ENCODE assay signal across 20 mouse cellular contexts in the genomic region with DNA sequence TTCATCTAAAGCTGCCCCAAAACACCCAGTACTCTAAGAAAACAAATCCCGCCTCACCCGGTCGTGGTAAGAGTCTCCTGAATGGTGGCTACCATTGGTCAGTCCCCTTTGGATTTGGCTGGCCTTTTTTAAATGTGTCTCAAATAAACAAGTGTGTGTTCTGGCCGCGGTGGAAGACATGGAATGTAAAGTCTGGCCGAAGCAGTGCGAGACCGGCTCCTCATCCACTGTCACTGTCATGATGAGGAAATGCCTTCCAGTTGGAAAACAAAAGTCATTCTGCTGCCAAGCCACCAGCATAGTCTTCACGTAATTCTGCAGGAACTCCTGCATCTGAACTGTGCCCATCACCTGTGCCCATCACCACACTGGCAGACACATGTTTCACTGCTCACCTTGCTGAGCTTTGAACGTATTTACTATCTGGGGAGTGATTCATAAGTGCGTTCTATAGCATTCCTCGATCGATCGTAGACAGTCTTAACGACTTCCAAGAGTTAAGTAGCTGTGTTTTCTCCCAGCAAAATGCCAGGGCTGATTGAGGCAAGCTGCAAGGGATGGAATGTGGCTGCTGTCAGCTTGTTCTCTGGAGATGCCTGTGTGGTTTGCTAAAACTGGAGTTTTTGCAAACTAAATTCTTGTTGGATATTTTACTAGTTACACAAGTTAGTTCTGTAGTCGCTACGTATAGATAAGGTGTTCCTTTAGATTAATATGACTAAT. TPM values are rescaled to one million over a fixed set of nuclear protein-coding genes. Genes with fewer than 3 reads are reported as not detected.
DNase-seq lines count a peak whose midpoint lies in the region; ATAC-seq and TF ChIP-seq lines count a peak whose summit lies in the region.
"Had no signal": no experiment of that assay in that cellular context is flagged by ENCODE, and none has a peak within 500 bp of the region (broad histone marks: within the 10 kb centered on the region; RNA-seq: fewer than 3 reads in every experiment).

No protein-coding gene starts in this region.

- no peak overlapping the region for H3K4me2 ChIP-seq in kidney, postnatal 0 days (ENCODE audit: low read length)
- H3K4me2 ChIP-seq in kidney, embryonic 16.5 days (replicated peaks; ENCODE audit: low read depth, low read length): no peak overlapping the region
- H3K4me2 ChIP-seq in embryonic facial prominence, embryonic 15.5 days (replicated peaks): 0 out of 2 replicates have a peak overlapping the region, but pooled peaks have one; percentile 22
- H3K4me2 ChIP-seq in lung, embryonic 14.5 days: no peak overlapping the region
- no peak overlapping the region for H3K4me2 ChIP-seq in hindbrain, embryonic 12.5 days (replicated peaks)
- H3K4me2 ChIP-seq: hindbrain, embryonic 15.5 days; midbrain, embryonic 13.5 days; neural tube, embryonic 15.5 days had no signal

- peak; percentile 47 for DNase-seq in kidney, postnatal 0 days (ENCODE audit: low spot score)
- peak; percentile 68 for DNase-seq in lung, embryonic 14.5 days
- peak; percentile 55 to 77 for DNase-seq in lung, postnatal 4 days
- DNase-seq: adrenal gland, postnatal 25 days; cerebellum, adult 18-20 months; gastrocnemius, postnatal 14 days; heart, postnatal 14 days; kidney, adult 9 months; thymus, postnatal 36 days had no signal

- no peaks in the 10 kb centered on the region for H3K4me1 ChIP-seq in kidney, postnatal 0 days (replicated peaks; ENCODE audit: insufficient read depth, low read length)
- H3K4me1 ChIP-seq in kidney, embryonic 16.5 days (ENCODE audit: insufficient read depth, low read length): no peaks in the 10 kb centered on the region
- peaks cover 14% of the 10 kb centered on the region; the same call in 1 of the 2 replicates for H3K4me1 ChIP-seq in embryonic facial prominence, embryonic 15.5 days
- peaks cover 2% of the 10 kb centered on the region; the same call in 1 of the 2 replicates for H3K4me1 ChIP-seq in lung, embryonic 14.5 days (ENCODE audit: insufficient read depth)
- H3K4me1 ChIP-seq in hindbrain, embryonic 12.5 days: peaks cover 3% of the 10 kb centered on the region; the same call in 1 of the 2 replicates
- H3K4me1 ChIP-seq: hindbrain, embryonic 15.5 days; midbrain, embryonic 13.5 days; neural tube, embryonic 15.5 days had no signal

- no peak overlapping the region for H3K4me3 ChIP-seq in kidney, postnatal 0 days (replicated peaks; ENCODE audit: low read depth, low read length)
- H3K4me3 ChIP-seq in kidney, embryonic 16.5 days (ENCODE audit: low read length): no peak overlapping the region
- no peak overlapping the region for H3K4me3 ChIP-seq in embryonic facial prominence, embryonic 15.5 days (replicated peaks)
- no peak overlapping the region for H3K4me3 ChIP-seq in lung, embryonic 14.5 days (ENCODE audit: low read depth, low read length)
- no peak overlapping the region for H3K4me3 ChIP-seq in hindbrain, embryonic 12.5 days
- H3K4me3 ChIP-seq: hindbrain, embryonic 15.5 days; layer of hippocampus, adult 2 months; midbrain, embryonic 13.5 days; myocyte; neural tube, embryonic 15.5 days had no signal

- H3K36me3 ChIP-seq in kidney, postnatal 0 days (ENCODE audit: insufficient read depth, low read length): peaks cover 9% of the 10 kb centered on the region; the same call in 1 of the 2 replicates
- peaks cover 12% of the 10 kb centered on the region; the same call in 1 of the 2 replicates for H3K36me3 ChIP-seq in kidney, embryonic 16.5 days (ENCODE audit: insufficient read depth, low read length)
- peaks cover 6% of the 10 kb centered on the region; the same call in 1 of the 2 replicates for H3K36me3 ChIP-seq in embryonic facial prominence, embryonic 15.5 days
- no peaks in the 10 kb centered on the region for H3K36me3 ChIP-seq in lung, embryonic 14.5 days (ENCODE audit: insufficient read depth)
- H3K36me3 ChIP-seq in hindbrain, embryonic 12.5 days: peaks cover 11% of the 10 kb centered on the region

- no peaks in the 10 kb centered on the region for H3K9me3 ChIP-seq in kidney, postnatal 0 days (replicated peaks; ENCODE audit: low read length)
- peaks cover 7% of the 10 kb centered on the region; the same call in 1 of the 2 replicates for H3K9me3 ChIP-seq in kidney, embryonic 16.5 days (ENCODE audit: low read length)
- H3K9me3 ChIP-seq in embryonic facial prominence, embryonic 15.5 days (replicated peaks): no peaks in the 10 kb centered on the region
- peaks cover 3% of the 10 kb centered on the region; the same call in 1 of the 2 replicates for H3K9me3 ChIP-seq in lung, embryonic 14.5 days (ENCODE audit: low read depth, low read length)
- peaks cover 4% of the 10 kb centered on the region; the same call in 1 of the 2 replicates for H3K9me3 ChIP-seq in hindbrain, embryonic 12.5 days (replicated peaks)
- H3K9me3 ChIP-seq: hindbrain, embryonic 15.5 days; neural tube, embryonic 15.5 days had no signal

- no peak overlapping the region for H3K9ac ChIP-seq in kidney, postnatal 0 days (ENCODE audit: low read depth, low read length)
- H3K9ac ChIP-seq in kidney, embryonic 16.5 days (replicated peaks; ENCODE audit: low read length): no peak overlapping the region
- no peak overlapping the region for H3K9ac ChIP-seq in embryonic facial prominence, embryonic 15.5 days
- no peak overlapping the region for H3K9ac ChIP-seq in lung, embryonic 14.5 days
- H3K9ac ChIP-seq in hindbrain, embryonic 12.5 days: no peak overlapping the region
- H3K9ac ChIP-seq: hindbrain, embryonic 15.5 days; midbrain, embryonic 13.5 days; neural tube, embryonic 15.5 days had no signal

- no peak for ATAC-seq in kidney, postnatal 0 days (replicated peaks; ENCODE audit: low FRiP score, low read depth)
- ATAC-seq in kidney, embryonic 16.5 days (ENCODE audit: low FRiP score, low TSS enrichment): no peak
- no peak for ATAC-seq in embryonic facial prominence, embryonic 15.5 days (ENCODE audit: insufficient number of reproducible peaks, low FRiP score, low TSS enrichment, low read depth)
- ATAC-seq in lung, embryonic 14.5 days (ENCODE audit: insufficient read depth): peak; percentile 69
- no peak for ATAC-seq in hindbrain, embryonic 12.5 days (ENCODE audit: low FRiP score)
- ATAC-seq in megakaryocyte, adult 5-6 weeks (ENCODE audit: poor library complexity, severe bottlenecking): no peak
- ATAC-seq: activated CD4-positive, CD25-positive, alpha-beta regulatory T cell, adult 4 months; midbrain, embryonic 13.5 days; Patski had no signal

- WGBS in kidney, postnatal 0 days: 68% methylated on average over 17 of the region's 17 CpGs
- WGBS in kidney, embryonic 16.5 days: 70% methylated on average over 17 of the region's 17 CpGs
- WGBS in embryonic facial prominence, embryonic 15.5 days: 44% methylated on average over 17 of the region's 17 CpGs
- 50% methylated on average over 17 of the region's 17 CpGs for WGBS in lung, embryonic 14.5 days
- 92% methylated on average over 17 of the region's 17 CpGs for WGBS in hindbrain, embryonic 12.5 days

- H3K27ac ChIP-seq in kidney, postnatal 0 days: no peak overlapping the region
- H3K27ac ChIP-seq in kidney, embryonic 16.5 days (ENCODE audit: low read length): no peak overlapping the region
- H3K27ac ChIP-seq in embryonic facial prominence, embryonic 15.5 days (replicated peaks): peak overlapping the region; percentile 48; the same call in 1 of the 2 replicates
- H3K27ac ChIP-seq in lung, embryonic 14.5 days (ENCODE audit: low read depth): no peak overlapping the region; the same call in 1 of the 2 replicates
- no peak overlapping the region for H3K27ac ChIP-seq in hindbrain, embryonic 12.5 days
- H3K27ac ChIP-seq: hindbrain, embryonic 15.5 days; layer of hippocampus, adult 2 months; midbrain, embryonic 13.5 days; neural tube, embryonic 15.5 days had no signal

- TF ChIP-seq CTCF in kidney, postnatal 0 days (IDR thresholded peaks at IDR 0.05; ENCODE audit: low read depth): no peak
- no peak for TF ChIP-seq CTCF in lung, embryonic 14.5 days (IDR thresholded peaks at IDR 0.05; ENCODE audit: low read depth)

- no peaks in the 10 kb centered on the region for H3K27me3 ChIP-seq in kidney, postnatal 0 days (ENCODE audit: insufficient read depth, low read length)
- H3K27me3 ChIP-seq in kidney, embryonic 16.5 days (ENCODE audit: insufficient read depth, low read length): no peaks in the 10 kb centered on the region
- no peaks in the 10 kb centered on the region for H3K27me3 ChIP-seq in embryonic facial prominence, embryonic 15.5 days
- H3K27me3 ChIP-seq in lung, embryonic 14.5 days (ENCODE audit: insufficient read depth, low read length): no peaks in the 10 kb centered on the region
- H3K27me3 ChIP-seq in hindbrain, embryonic 12.5 days: no peaks in the 10 kb centered on the region
- H3K27me3 ChIP-seq: hindbrain, embryonic 15.5 days; midbrain, embryonic 13.5 days; neural tube, embryonic 15.5 days; Patski had no signal

RNA-seq across cellular contexts. Expression of gene Nr2c1, which starts 51.9 kb away (rescaled TPM):
- polyA plus RNA-seq in kidney, postnatal 0 days (2015; fragmentation: Nextera tagmentation; extraction: Ambion mirVana): 5.7 and 6.4 TPM in 2 replicates
- 9.5 and 10.0 TPM in 2 replicates for polyA plus RNA-seq in kidney, embryonic 16.5 days (2015; fragmentation: Nextera tagmentation; extraction: Ambion mirVana)
- polyA plus RNA-seq in embryonic facial prominence, embryonic 15.5 days (2015; fragmentation: Nextera tagmentation; extraction: Ambion mirVana): 7.8 and 8.1 TPM in 2 replicates
- polyA plus RNA-seq in lung, embryonic 14.5 days (2014; fragmentation: Nextera tagmentation; extraction: Ambion mirVana): 9.5 and 10.2 TPM in 2 replicates
- polyA plus RNA-seq in hindbrain, embryonic 12.5 days (2016; fragmentation: Nextera tagmentation; extraction: Ambion mirVana): 12.2 and 12.3 TPM in 2 replicates
- total RNA-seq in megakaryocyte, adult 5-6 weeks (2015): 9.8 and 10.6 TPM in 2 replicates
- total RNA-seq in megakaryocyte, adult 5-6 weeks (2017): 3.5 and 3.9 TPM in 2 replicates
